Mouse (Mus musculus): ENCODE results near the gene S100z. TPM values are rescaled to one million over a fixed set of nuclear protein-coding genes. Genes with fewer than 3 reads are reported as not detected.

The S100z gene
- not detected for polyA plus RNA-seq (2014; fragmentation: Illumina TruSeq; extraction: RNeasy Lipid Tissue Mini Kit (QIAGEN cat#74804))

DNA sequence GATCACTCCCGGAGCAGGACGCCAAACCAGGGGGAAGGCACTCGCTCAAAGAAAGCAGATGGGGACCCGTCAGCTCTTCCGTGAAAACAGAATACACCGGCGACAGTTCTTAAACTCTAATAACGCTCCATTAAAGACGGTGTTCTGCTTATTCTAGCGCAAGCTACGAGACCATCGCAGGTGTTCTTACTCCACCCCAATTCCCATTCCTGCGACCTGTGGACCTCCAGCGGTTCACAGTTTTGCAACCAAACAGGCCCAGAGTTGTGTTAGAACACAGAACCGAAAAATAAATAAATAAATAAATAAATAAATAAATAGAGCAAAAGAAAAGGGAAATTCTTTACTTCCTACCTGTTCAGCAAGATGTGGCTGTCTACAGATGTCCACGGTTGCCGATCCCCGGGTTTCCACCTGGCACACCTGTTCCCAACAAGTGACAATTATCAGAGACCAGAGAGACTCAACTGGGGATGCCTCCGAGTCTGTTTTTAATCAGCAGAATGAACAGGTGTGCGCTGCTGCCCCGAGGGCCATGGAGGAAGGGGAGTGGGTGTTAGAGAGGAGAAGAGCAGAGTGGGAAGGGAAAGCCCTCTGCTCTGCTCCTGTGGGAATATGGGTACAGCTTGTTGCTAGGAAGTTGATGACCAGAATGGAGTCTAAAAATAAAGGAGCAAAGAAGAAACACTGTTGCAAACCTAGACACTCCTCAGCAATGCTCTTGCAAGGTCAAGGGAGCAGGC lies at the start of gene S100z:
Gene S100z, minus strand, starts transcription at position 51 of the 743 bp plus-strand sequence.

DNA sequence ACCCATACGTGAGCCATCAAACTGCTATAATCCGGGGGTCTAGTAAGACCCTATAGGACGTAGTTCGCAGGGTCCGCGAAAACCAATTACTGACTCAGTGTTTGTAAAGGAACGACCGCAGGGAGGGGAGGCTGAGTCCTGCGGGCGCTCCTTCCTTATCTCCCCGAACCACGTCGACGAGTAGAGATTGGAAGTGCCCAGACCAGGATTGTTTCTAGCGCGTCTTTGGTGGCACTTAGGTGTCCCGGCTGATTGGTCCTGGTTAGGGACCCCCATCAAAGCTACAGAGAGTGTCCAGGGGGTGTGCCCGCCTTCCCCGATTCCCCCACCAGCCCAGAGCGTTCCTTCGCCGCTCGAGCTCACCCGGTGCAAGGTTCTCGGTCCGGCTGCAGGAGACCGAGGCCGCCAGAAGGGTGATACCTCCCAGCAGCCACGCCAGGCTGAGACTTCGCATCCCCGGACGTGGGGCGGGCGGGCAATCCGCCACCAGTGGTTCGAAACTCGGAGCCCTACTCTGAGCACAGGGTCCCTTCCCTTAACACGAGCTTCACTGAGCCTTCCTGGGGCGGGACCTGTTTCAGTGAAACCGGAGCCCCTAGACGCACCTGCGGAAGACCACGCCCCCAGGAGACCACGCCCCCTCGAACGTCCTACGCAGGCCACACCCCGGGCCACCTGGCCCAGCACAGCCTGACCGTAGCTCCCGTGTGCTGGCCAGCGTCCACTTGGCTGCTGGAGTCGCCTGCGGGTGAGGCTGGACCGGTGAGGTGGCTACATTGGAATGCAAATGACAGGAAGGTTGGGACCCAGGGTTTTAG lies 46.4 kb upstream of the S100z start, which contains the start of gene F2rl1:
Gene F2rl1, minus strand, starts transcription at position 554 of the 818 bp plus-strand sequence.

DNA sequence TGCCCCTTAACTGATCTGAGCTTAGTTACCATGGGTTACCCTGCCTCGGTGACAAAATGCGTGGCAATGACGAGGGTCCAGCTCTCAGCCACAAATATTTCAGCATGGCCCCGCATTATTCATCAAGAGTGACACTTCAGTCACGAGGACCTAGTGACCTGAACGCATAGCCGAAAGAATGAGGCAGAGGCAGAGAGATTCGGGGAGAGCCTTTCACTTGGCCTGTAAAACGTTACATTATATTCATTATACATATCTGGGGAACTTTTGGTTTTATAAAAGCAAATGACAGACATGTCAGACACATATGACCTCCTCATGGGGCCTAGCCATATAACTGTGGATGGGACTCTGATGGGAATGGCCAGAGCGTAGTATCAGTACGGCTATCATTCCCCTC lies 33.7 kb downstream of the S100z start, which contains the start of gene Crhbp:
Gene Crhbp, minus strand, starts transcription at position 101 of the 400 bp plus-strand sequence.

Other genes starting within 250 kb of the S100z start
- 23.7 TPM for gene Pde8b, start 228.4 kb downstream of the S100z start, polyA plus RNA-seq (2014; fragmentation: Illumina TruSeq; extraction: RNeasy Lipid Tissue Mini Kit (QIAGEN cat#74804))
- gene Zbed3, start 155.1 kb downstream of the S100z start, polyA plus RNA-seq (2014; fragmentation: Illumina TruSeq; extraction: RNeasy Lipid Tissue Mini Kit (QIAGEN cat#74804)) = 157 TPM
- gene Aggf1, start 103.4 kb downstream of the S100z start, polyA plus RNA-seq (2014; fragmentation: Illumina TruSeq; extraction: RNeasy Lipid Tissue Mini Kit (QIAGEN cat#74804)) = 42.6 TPM
- gene Crhbp, start 33.8 kb downstream of the S100z start, polyA plus RNA-seq (2014; fragmentation: Illumina TruSeq; extraction: RNeasy Lipid Tissue Mini Kit (QIAGEN cat#74804)) = not detected
- 2.1 TPM for gene F2rl1, start 46.5 kb upstream of the S100z start, polyA plus RNA-seq (2014; fragmentation: Illumina TruSeq; extraction: RNeasy Lipid Tissue Mini Kit (QIAGEN cat#74804))
- 45.3 TPM for gene F2r, start 139.8 kb upstream of the S100z start, polyA plus RNA-seq (2014; fragmentation: Illumina TruSeq; extraction: RNeasy Lipid Tissue Mini Kit (QIAGEN cat#74804))
- gene F2rl2, start 218.1 kb upstream of the S100z start, polyA plus RNA-seq (2014; fragmentation: Illumina TruSeq; extraction: RNeasy Lipid Tissue Mini Kit (QIAGEN cat#74804)) = not detected

Data from ovary, adult 10 weeks (tissue).